Mouse (Mus musculus): Measurements from ENCODE around the gene Megf8.
"Not testable (repeated sequence)": the region's sequence is repeated elsewhere in the genome, so short reads cannot be mapped to it uniquely, and the experiment has no call there.

Megf8 gene

GRCm38 (mm10) chr7:25301063-25301462, 15.9 kb upstream of the Megf8 start, which contains the start of gene Prr19:
Prr19 (plus strand) TSS chr7:25301411.
- DNase-seq, result no peak

- no peak for DNase-seq
Measured at GRCm38 (mm10) chr7:25303003-25303684, 13.8 kb upstream of the Megf8 start.

- DNase-seq, result no peak
Measured at GRCm38 (mm10) chr7:25303685-25304006, 13.3 kb upstream of the Megf8 start.

GRCm38 (mm10) chr7:25305481-25305880, 11.5 kb upstream of the Megf8 start:
- DNase-seq, result no peak

GRCm38 (mm10) chr7:25305956-25306613, 10.9 kb upstream of the Megf8 start, which contains the start of gene Tmem145:
Tmem145 (plus strand) TSS chr7:25306106.
- peak in 1 of 2 experiments; percentile 36 for DNase-seq

GRCm38 (mm10) chr7:25306614-25306996, 10.4 kb upstream of the Megf8 start:
- no peak for DNase-seq

- DNase-seq, result no peak
Measured at GRCm38 (mm10) chr7:25308702-25309318, 8.2 kb upstream of the Megf8 start.

- no peak for DNase-seq
Measured at GRCm38 (mm10) chr7:25309425-25309824, 7.5 kb upstream of the Megf8 start.

- DNase-seq, result no peak
Measured at GRCm38 (mm10) chr7:25311193-25311592, 5.8 kb upstream of the Megf8 start.

GRCm38 (mm10) chr7:25313325-25313724, 3.6 kb upstream of the Megf8 start:
- no peak for DNase-seq

GRCm38 (mm10) chr7:25314606-25315305, 2.2 kb upstream of the Megf8 start:
- DNase-seq, result no peak

- no peak for DNase-seq
Measured at GRCm38 (mm10) chr7:25315306-25316041, 1.5 kb upstream of the Megf8 start.

- no peak for DNase-seq
Measured at GRCm38 (mm10) chr7:25317446-25317999, 559 bp downstream of the Megf8 start.

GRCm38 (mm10) chr7:25322058-25322484, 5.1 kb downstream of the Megf8 start:
- no peak for DNase-seq

- no peak for DNase-seq
Measured at GRCm38 (mm10) chr7:25323219-25323618, 6.3 kb downstream of the Megf8 start.

GRCm38 (mm10) chr7:25325431-25325830, 8.5 kb downstream of the Megf8 start:
- DNase-seq, result not testable (repeated sequence)

GRCm38 (mm10) chr7:25326233-25326632, 9.3 kb downstream of the Megf8 start:
- no peak for DNase-seq

GRCm38 (mm10) chr7:25333596-25334307, 16.8 kb downstream of the Megf8 start:
- peak; percentile 71 to 80 for DNase-seq

- DNase-seq, result no peak
Measured at GRCm38 (mm10) chr7:25334472-25334871, 17.5 kb downstream of the Megf8 start.

GRCm38 (mm10) chr7:25339329-25339728, 22.4 kb downstream of the Megf8 start:
- DNase-seq, result no peak

- no peak for DNase-seq
Measured at GRCm38 (mm10) chr7:25341000-25341784, 24.2 kb downstream of the Megf8 start.
